Mouse (Mus musculus) G1E (cell line): ENCODE measurements around the gene Cfd. TPM values are rescaled to one million over a fixed set of nuclear protein-coding genes. Genes with fewer than 3 reads are reported as not detected.

ENCODE experiments used
- ATAC-seq: 2 replicates; pipeline ENCODE4 v1.8.0; 2016; ENCODE audit warnings: mild to moderate bottlenecking; ENCODE audit not compliant: insufficient number of reproducible peaks, poor library complexity, low FRiP score, severe bottlenecking; ENCODE audit errors: extremely low read depth
- DNase-seq: peaks from one replicate; pipeline ENCODE4 v3.0.0; 2012; ENCODE audit warnings: low spot score
- H3K27me3 ChIP-seq: 2 replicates; pipeline ENCODE4 v1.6.1; 2012; ENCODE audit warnings: mild to moderate bottlenecking, low read length, inconsistent platforms; ENCODE audit not compliant: insufficient read depth
- H3K36me3 ChIP-seq: replicated peaks from 2 replicates; pipeline ENCODE3; 2012; ENCODE audit warnings: mild to moderate bottlenecking, inconsistent platforms
- H3K4me1 ChIP-seq: 2 replicates; pipeline ENCODE4 v1.6.1; 2012; ENCODE audit warnings: low read depth, low read length, inconsistent platforms, mixed read lengths; ENCODE audit not compliant: insufficient read depth
- H3K4me3 ChIP-seq: 2 replicates; pipeline ENCODE4 v1.5.1; 2012; ENCODE audit warnings: low read depth, mild to moderate bottlenecking, inconsistent platforms, low read length, moderate library complexity, mixed read lengths
- H3K9me3 ChIP-seq: replicated peaks from 2 replicates; pipeline ENCODE4 v1.6.1; 2012; ENCODE audit warnings: inconsistent platforms
- CTCF ChIP-seq: IDR thresholded peaks from 2 replicates; pipeline ENCODE4 v1.5.1; 2012; ENCODE audit warnings: low read depth, low read length, inconsistent platforms, mixed read lengths
- GATA1 ChIP-seq: IDR thresholded peaks from 2 replicates; pipeline ENCODE4 v1.6.1; 2012; ENCODE audit warnings: borderline replicate concordance, low read length, inconsistent platforms, mixed read lengths
- GATA2 ChIP-seq: IDR thresholded peaks from 2 replicates; pipeline ENCODE4 v1.6.1; 2012; ENCODE audit warnings: low read depth, low read length, inconsistent platforms, borderline replicate concordance
- POLR2AphosphoS5 ChIP-seq: IDR thresholded peaks from 2 replicates; pipeline ENCODE4 v1.6.1; 2012; ENCODE audit warnings: low read depth, low read length, inconsistent platforms; ENCODE audit not compliant: insufficient replicate concordance
- TAL1 ChIP-seq: conservative IDR thresholded peaks from 2 replicates; pipeline ENCODE4 v1.6.1; 2012; ENCODE audit warnings: low read depth, low read length, inconsistent platforms, mixed read lengths
- polyA plus RNA-seq: library from polyadenylated mRNA; stranded (reverse); fragments of >175 nt; gene quantifications from 2 replicates; pipeline ENCODE4 v1.2.3, GENCODE M21; 2012
- total RNA-seq, 2 experiments: library from RNA; stranded (forward) in 1 of 2; stranded (reverse) in 1 of 2; fragments of 200-1000 nt in 1 of 2; fragments of >200 nt in 1 of 2; fragmentation: Nextera tagmentation in 1 of 2; gene quantifications; 2 replicates each; pipeline ENCODE4 v1.2.3; 2014 to 2017

The Cfd gene
- total and polyA plus RNA-seq, 3 experiments: not detected

GRCm38 (mm10) chr10:79852107-79852789 is 38.4 kb upstream of the Cfd start:
- Histone ChIP-seq H3K9me3 (no peaks in the 10 kb centered on the region), H3K4me1 (peaks cover 57% of the 10 kb centered on the region), H3K36me3 (peaks cover 40% of the 10 kb centered on the region), H3K27me3 (no peaks in the 10 kb centered on the region), H3K4me3 (peak overlapping the region; percentile 93; the same call in 1 of the 2 replicates)
- DNase-seq (no peak), ATAC-seq (no peak)
- TF ChIP-seq POLR2AphosphoS5 (no peak), TAL1 (no peak), CTCF (no peak), GATA1 (no peak), GATA2 (no peak)

- ATAC-seq (no peak), DNase-seq (no peak)
- peaks cover 63% of the 10 kb centered on the region for H3K4me1 ChIP-seq
- H3K36me3 ChIP-seq: peaks cover 46% of the 10 kb centered on the region
- TF ChIP-seq GATA1: no peak
- TF ChIP-seq TAL1: no peak
- TF ChIP-seq POLR2AphosphoS5: no peak
- TF ChIP-seq GATA2: no peak
- TF ChIP-seq CTCF: no peak
- H3K9me3 ChIP-seq: no peaks in the 10 kb centered on the region
- no peaks in the 10 kb centered on the region for H3K27me3 ChIP-seq
- peak overlapping the region; percentile 93 for H3K4me3 ChIP-seq
Observed at GRCm38 (mm10) chr10:79852827-79853226, 37.8 kb upstream of the Cfd start.

GRCm38 (mm10) chr10:79853392-79853791 is 37.3 kb upstream of the Cfd start:
- peaks cover 51% of the 10 kb centered on the region for H3K36me3 ChIP-seq
- no peaks in the 10 kb centered on the region for H3K9me3 ChIP-seq
- peaks cover 68% of the 10 kb centered on the region for H3K4me1 ChIP-seq
- H3K4me3 ChIP-seq: peak overlapping the region; percentile 93
- no peaks in the 10 kb centered on the region for H3K27me3 ChIP-seq
- TF ChIP-seq POLR2AphosphoS5 (no peak), GATA1 (no peak), TAL1 (no peak), CTCF (no peak), GATA2 (no peak)
- ATAC-seq (no peak), DNase-seq (peak; percentile 75)

GRCm38 (mm10) chr10:79853860-79854795 is 36.5 kb upstream of the Cfd start, which contains the start of gene Ptbp1:
TSS of gene Ptbp1 (plus strand) at chr10:79854427.
- Histone ChIP-seq H3K9me3 (no peaks in the 10 kb centered on the region), H3K27me3 (no peaks in the 10 kb centered on the region), H3K4me3 (peak within 1 kb of the TSS; percentile 93), H3K4me1 (peaks cover 76% of the 10 kb centered on the region), H3K36me3 (peaks cover 59% of the 10 kb centered on the region)
- peak; percentile 98 for DNase-seq
- TF ChIP-seq CTCF (no peak), GATA2 (no peak), TAL1 (no peak)
- ATAC-seq: peak; percentile 81

GRCm38 (mm10) chr10:79854801-79855541 is 35.7 kb upstream of the Cfd start:
- ATAC-seq (no peak), DNase-seq (no peak)
- Histone ChIP-seq H3K4me1 (peaks cover 80% of the 10 kb centered on the region), H3K4me3 (peak overlapping the region; percentile 93), H3K27me3 (no peaks in the 10 kb centered on the region), H3K9me3 (no peaks in the 10 kb centered on the region), H3K36me3 (peaks cover 66% of the 10 kb centered on the region)
- TF ChIP-seq CTCF (no peak), TAL1 (no peak), GATA2 (no peak), POLR2AphosphoS5 (no peak), GATA1 (no peak)
